Mouse (Mus musculus): Measurements from ENCODE around the gene C1qtnf7. TPM values are rescaled to one million over a fixed set of nuclear protein-coding genes. Genes with fewer than 3 reads are reported as not detected.

Gene C1qtnf7
- polyA plus RNA-seq, 1 experiment from 2014 or later: 0.26 TPM

DNA sequence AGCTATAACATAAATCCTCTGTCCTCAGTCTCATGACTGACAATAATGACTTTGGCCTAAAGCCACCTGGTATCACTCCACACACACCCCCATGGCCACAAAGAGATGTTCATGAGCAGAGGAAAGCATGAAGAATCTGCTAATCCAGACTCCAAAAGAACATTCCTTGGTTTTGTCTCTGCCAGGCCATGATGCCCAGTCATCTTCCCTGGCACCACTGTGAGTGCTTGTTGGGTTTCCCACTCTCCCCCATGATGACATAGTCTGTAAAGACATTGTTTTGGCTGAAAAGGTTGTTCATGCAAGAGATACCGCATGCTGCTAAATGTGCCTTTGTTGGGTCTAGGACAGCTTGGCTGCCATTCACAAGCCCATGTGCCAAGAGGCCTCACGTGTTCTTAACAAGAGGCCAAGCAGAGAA, 75.0 kb downstream of the C1qtnf7 start:
- WGBS: 91% methylated on average over 2 of the region's 2 CpGs
- H3K4me3 ChIP-seq: no peak overlapping the region

DNA sequence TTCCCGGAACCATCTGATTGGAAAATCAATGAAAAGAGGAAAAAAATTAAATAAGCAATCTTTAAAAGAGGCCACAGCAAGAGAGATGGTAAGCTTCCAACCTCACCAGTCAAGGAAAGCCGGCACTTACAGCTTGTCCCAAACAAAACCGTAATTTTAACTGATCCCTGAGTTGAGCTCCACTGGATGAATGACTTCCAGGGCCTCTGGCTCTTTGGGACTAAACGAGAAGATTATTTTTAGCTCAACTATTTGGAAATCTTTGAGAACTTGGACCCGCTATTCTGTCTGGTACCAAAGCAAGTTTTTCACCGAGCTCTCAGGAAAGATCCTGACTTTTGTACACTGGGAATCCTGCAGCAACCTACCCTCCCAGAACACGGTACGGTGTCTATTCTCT, 86.3 kb downstream of the C1qtnf7 start:
- WGBS: 89% methylated on average over 8 of the region's 8 CpGs
- Histone ChIP-seq H3K27ac (no peak overlapping the region), H3K4me1 (no peaks in the 10 kb centered on the region), H3K4me3 (no peak overlapping the region), H3K9me3 (no peaks in the 10 kb centered on the region), H3K27me3 (ENCODE audit: poor library complexity, severe bottlenecking) (no peaks in the 10 kb centered on the region), H3K36me3 (replicated peaks) (no peaks in the 10 kb centered on the region)
- DNase-seq (ENCODE audit: extremely low spot score, low spot score): no peak

More for the DNA sequence above, 75.0 kb downstream of the C1qtnf7 start:
- no peak overlapping the region for H3K27ac ChIP-seq
- H3K4me1 ChIP-seq: peaks cover 4% of the 10 kb centered on the region; the same call in 1 of the 2 replicates
- H3K9me3 ChIP-seq: no peaks in the 10 kb centered on the region
- DNase-seq (ENCODE audit: extremely low spot score, low spot score): no peak
- H3K27me3 ChIP-seq (ENCODE audit: poor library complexity, severe bottlenecking): no peaks in the 10 kb centered on the region
- no peaks in the 10 kb centered on the region for H3K36me3 ChIP-seq (replicated peaks)

- H3K4me3 ChIP-seq: no peak overlapping the region
- H3K36me3 ChIP-seq (replicated peaks): no peaks in the 10 kb centered on the region
- WGBS: 79% methylated on average over 3 of the region's 3 CpGs
- no peak overlapping the region for H3K27ac ChIP-seq
- no peaks in the 10 kb centered on the region for H3K27me3 ChIP-seq (ENCODE audit: poor library complexity, severe bottlenecking)
- DNase-seq (ENCODE audit: extremely low spot score, low spot score): no peak
- H3K4me1 ChIP-seq: no peaks in the 10 kb centered on the region
- no peaks in the 10 kb centered on the region for H3K9me3 ChIP-seq
Measured at GRCm38 (mm10) chr5:43602518-43602917, 87.2 kb downstream of the C1qtnf7 start.

DNA sequence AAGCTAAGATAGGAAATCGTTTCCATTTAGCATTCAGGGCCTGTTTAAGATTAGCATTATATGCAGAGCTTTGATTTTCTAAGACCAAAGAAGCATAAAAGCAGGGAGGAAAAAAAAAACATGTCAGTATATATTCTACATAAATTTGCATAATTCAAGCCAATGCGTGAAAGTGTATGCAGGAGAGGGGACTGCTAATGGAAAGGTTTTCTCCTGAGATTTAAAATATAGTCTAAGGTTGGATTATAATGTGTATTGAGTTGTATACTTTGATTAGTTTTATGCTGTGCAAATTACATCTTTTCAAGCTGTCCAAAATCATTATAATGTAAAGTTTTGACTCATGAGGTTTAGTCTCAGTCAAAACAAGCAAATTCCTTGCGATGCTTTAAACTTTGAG, 88.2 kb downstream of the C1qtnf7 start:
- H3K4me1 ChIP-seq: no peaks in the 10 kb centered on the region
- no peaks in the 10 kb centered on the region for H3K27me3 ChIP-seq (ENCODE audit: poor library complexity, severe bottlenecking)
- H3K27ac ChIP-seq: no peak overlapping the region
- no peaks in the 10 kb centered on the region for H3K9me3 ChIP-seq
- 88% methylated on average over 3 of the region's 3 CpGs for WGBS
- H3K4me3 ChIP-seq: no peak overlapping the region
- DNase-seq (ENCODE audit: extremely low spot score, low spot score): no peak
- no peaks in the 10 kb centered on the region for H3K36me3 ChIP-seq (replicated peaks)

DNA sequence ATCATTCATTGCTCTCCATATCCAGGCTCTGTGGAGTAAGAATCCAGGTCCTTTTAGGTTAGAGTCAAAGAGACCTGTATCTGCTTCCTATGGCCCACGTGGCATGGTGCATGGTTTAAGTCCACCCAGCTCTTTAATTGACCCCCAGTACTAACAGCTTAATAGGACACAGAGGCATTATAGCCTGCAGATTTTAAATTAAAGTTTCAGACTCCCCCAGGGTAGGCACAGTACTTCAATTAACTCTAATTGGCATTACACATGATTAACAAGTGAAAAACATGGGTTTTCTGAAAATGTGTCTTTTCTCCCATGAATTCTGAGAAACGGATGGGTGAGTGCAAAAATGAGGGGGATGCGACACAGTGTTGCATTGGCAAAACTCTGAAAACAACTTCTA, 92.7 kb downstream of the C1qtnf7 start:
- WGBS: 71% methylated on average over 3 of the region's 3 CpGs
- no peaks in the 10 kb centered on the region for H3K27me3 ChIP-seq (ENCODE audit: poor library complexity, severe bottlenecking)
- DNase-seq (ENCODE audit: extremely low spot score, low spot score): no peak
- no peaks in the 10 kb centered on the region for H3K9me3 ChIP-seq
- H3K4me1 ChIP-seq: no peaks in the 10 kb centered on the region
- H3K27ac ChIP-seq: no peak overlapping the region
- no peaks in the 10 kb centered on the region for H3K36me3 ChIP-seq (replicated peaks)
- H3K4me3 ChIP-seq: no peak overlapping the region

DNA sequence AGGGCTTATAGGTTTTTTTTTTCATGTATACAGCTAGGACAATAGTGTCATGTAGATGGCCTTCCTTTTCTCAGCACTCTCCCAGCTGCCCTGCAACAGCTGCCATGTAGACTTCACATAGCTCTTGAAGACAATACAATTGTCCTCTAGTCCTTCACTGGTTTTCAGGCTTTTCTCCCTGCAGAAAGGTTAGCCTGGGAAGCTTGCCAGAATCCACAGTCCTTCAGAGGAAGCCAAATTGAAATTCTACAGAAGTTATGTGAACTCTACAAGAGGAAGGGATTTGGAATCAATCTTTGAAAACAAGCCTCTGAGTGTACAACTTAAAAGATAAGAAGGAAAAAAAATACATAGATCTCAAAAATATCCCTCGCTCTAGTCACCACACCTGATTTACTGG, 94.4 kb downstream of the C1qtnf7 start:
- WGBS: 98% methylated on average over 1 of the region's 1 CpGs

GRCm38 (mm10) chr5:43621575-43622299, 106.4 kb downstream of the C1qtnf7 start:
- no peak for DNase-seq (ENCODE audit: extremely low spot score, low spot score)
- 84% methylated on average over 7 of the region's 7 CpGs for WGBS
- H3K9me3 ChIP-seq: no peaks in the 10 kb centered on the region
- H3K4me3 ChIP-seq: no peak overlapping the region
- H3K27ac ChIP-seq: no peak overlapping the region
- H3K4me1 ChIP-seq: no peaks in the 10 kb centered on the region
- no peaks in the 10 kb centered on the region for H3K27me3 ChIP-seq (ENCODE audit: poor library complexity, severe bottlenecking)
- H3K36me3 ChIP-seq (replicated peaks): no peaks in the 10 kb centered on the region

More for the DNA sequence above, 94.4 kb downstream of the C1qtnf7 start:
- DNase-seq (ENCODE audit: extremely low spot score, low spot score): no peak
- Histone ChIP-seq H3K4me1 (no peaks in the 10 kb centered on the region), H3K9me3 (no peaks in the 10 kb centered on the region), H3K4me3 (no peak overlapping the region), H3K27me3 (ENCODE audit: poor library complexity, severe bottlenecking) (no peaks in the 10 kb centered on the region), H3K36me3 (replicated peaks) (no peaks in the 10 kb centered on the region), H3K27ac (no peak overlapping the region)

DNA sequence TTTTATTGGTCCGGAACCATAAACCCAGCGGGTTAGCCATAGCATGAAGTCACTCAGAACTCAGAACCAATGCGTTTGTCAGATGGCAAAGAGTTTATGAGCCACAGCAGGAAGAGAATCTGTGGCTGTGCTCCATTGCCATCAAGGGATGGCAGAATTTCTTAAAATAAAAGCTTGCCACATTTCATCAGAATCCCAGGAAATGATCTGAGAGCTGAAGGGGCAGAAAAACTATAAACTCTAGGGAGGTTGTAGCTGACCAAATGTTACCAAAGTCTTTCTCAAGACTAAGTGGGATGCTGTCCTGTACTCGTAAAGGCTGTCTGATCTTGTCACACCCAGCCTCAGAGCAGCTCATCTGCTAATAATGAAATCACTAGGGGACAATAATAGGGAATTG, 110.1 kb downstream of the C1qtnf7 start:
- Histone ChIP-seq H3K36me3 (replicated peaks) (no peaks in the 10 kb centered on the region), H3K4me3 (no peak overlapping the region), H3K4me1 (no peaks in the 10 kb centered on the region), H3K27ac (no peak overlapping the region), H3K27me3 (ENCODE audit: poor library complexity, severe bottlenecking) (no peaks in the 10 kb centered on the region), H3K9me3 (no peaks in the 10 kb centered on the region)
- no peak for DNase-seq (ENCODE audit: extremely low spot score, low spot score)
- 83% methylated on average over 4 of the region's 4 CpGs for WGBS

DNA sequence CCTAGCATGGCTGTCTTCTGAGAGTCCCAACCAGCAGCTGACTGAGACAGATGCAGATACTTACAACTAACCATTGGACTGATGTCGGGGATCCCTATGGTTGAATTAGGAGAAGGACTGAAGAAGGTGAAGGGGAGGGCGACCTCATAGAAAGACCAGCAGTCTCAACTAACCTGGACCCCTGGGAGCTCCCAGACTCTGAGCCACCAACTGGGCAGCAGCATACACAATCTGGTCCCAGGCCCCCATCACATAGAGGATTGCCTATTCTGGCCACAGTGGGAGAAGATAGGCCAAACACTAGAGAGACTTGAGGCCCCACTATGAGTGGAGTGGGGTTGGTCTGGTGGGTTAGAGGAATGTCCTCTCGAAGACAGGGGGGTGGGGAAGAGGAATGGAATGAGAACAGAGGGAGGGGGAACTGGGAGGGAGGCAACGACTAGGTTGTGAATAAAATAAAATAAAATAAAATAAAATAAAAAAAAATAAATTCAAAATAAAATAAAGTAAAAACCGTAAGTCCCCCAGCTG, 118.8 kb downstream of the C1qtnf7 start:
- no peak for DNase-seq (ENCODE audit: extremely low spot score, low spot score)
- no peaks in the 10 kb centered on the region for H3K9me3 ChIP-seq
- H3K27me3 ChIP-seq (ENCODE audit: poor library complexity, severe bottlenecking): no peaks in the 10 kb centered on the region
- H3K36me3 ChIP-seq (replicated peaks): no peaks in the 10 kb centered on the region
- H3K4me3 ChIP-seq: no peak overlapping the region
- no peak overlapping the region for H3K27ac ChIP-seq
- 85% methylated on average over 5 of the region's 5 CpGs for WGBS
- H3K4me1 ChIP-seq: no peaks in the 10 kb centered on the region

GRCm38 (mm10) chr5:43634602-43635081, 119.3 kb downstream of the C1qtnf7 start:
- Histone ChIP-seq H3K27me3 (ENCODE audit: poor library complexity, severe bottlenecking) (no peaks in the 10 kb centered on the region), H3K4me3 (no peak overlapping the region), H3K9me3 (no peaks in the 10 kb centered on the region), H3K4me1 (no peaks in the 10 kb centered on the region), H3K27ac (no peak overlapping the region), H3K36me3 (replicated peaks) (no peaks in the 10 kb centered on the region)
- no peak for DNase-seq (ENCODE audit: extremely low spot score, low spot score)
- WGBS: 50% methylated on average over 9 of the region's 9 CpGs

- no peak for DNase-seq (ENCODE audit: extremely low spot score, low spot score)
- Histone ChIP-seq H3K36me3 (replicated peaks) (no peaks in the 10 kb centered on the region), H3K27ac (no peak overlapping the region), H3K4me1 (no peaks in the 10 kb centered on the region), H3K4me3 (no peak overlapping the region), H3K27me3 (ENCODE audit: poor library complexity, severe bottlenecking) (no peaks in the 10 kb centered on the region), H3K9me3 (no peaks in the 10 kb centered on the region)
- 69% methylated on average over 4 of the region's 4 CpGs for WGBS
Measured at GRCm38 (mm10) chr5:43645020-43645419, 129.7 kb downstream of the C1qtnf7 start.

- WGBS: 87% methylated on average over 12 of the region's 12 CpGs
Measured at GRCm38 (mm10) chr5:43647098-43647774, 131.9 kb downstream of the C1qtnf7 start.

GRCm38 (mm10) chr5:43661498-43661897, 146.2 kb downstream of the C1qtnf7 start:
- Histone ChIP-seq H3K27ac (peak overlapping the region; percentile 84), H3K27me3 (ENCODE audit: poor library complexity, severe bottlenecking) (no peaks in the 10 kb centered on the region), H3K4me1 (peaks cover 43% of the 10 kb centered on the region), H3K4me3 (no peak overlapping the region), H3K9me3 (no peaks in the 10 kb centered on the region), H3K36me3 (replicated peaks) (no peaks in the 10 kb centered on the region)
- DNase-seq (ENCODE audit: extremely low spot score, low spot score): no peak
- WGBS: 94% methylated on average over 3 of the region's 3 CpGs

More at GRCm38 (mm10) chr5:43647098-43647774, 131.9 kb downstream of the C1qtnf7 start:
- H3K36me3 ChIP-seq (replicated peaks): no peaks in the 10 kb centered on the region
- peak; percentile 7 for DNase-seq (ENCODE audit: extremely low spot score, low spot score)
- H3K27ac ChIP-seq: no peak overlapping the region
- no peaks in the 10 kb centered on the region for H3K27me3 ChIP-seq (ENCODE audit: poor library complexity, severe bottlenecking)
- H3K4me3 ChIP-seq: no peak overlapping the region
- H3K4me1 ChIP-seq: no peaks in the 10 kb centered on the region
- no peaks in the 10 kb centered on the region for H3K9me3 ChIP-seq
